10 mouse cellular contexts compared by ENCODE assay signal in the genomic region with DNA sequence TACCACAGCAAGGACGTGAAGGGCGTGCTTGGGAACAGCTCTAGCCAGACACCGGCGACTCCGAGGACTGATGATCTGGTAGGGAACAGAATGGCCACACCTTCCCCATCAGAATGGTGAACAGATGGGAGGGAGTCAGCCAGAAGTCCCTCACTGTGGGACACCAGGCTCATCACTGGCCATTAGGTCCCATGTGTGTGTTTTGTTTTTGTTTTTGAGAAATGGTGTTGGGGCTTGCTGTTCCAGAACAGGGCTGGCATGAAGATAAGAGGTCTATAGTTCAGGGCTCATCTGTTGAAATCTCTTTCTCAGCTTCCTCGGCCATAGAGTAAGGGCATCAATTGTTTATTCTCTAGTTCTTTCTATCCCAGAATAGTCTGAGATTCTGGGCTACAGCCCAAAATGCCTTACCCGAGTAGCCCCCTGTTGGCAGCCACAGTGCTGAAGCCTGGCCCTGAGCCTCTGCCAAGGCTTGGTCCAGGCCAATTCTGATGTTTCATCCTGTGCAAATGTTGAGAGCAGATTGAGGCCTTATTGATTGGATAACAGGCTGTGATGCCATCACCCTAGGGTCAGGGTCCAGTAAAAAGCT. TPM values are rescaled to one million over a fixed set of nuclear protein-coding genes. Genes with fewer than 3 reads are reported as not detected.
DNase-seq lines count a peak whose midpoint lies in the region; ATAC-seq lines count a peak whose summit lies in the region.
"Had no signal": no experiment of that assay in that cellular context is flagged by ENCODE, and none has a peak within 500 bp of the region (broad histone marks: within the 10 kb centered on the region; RNA-seq: fewer than 3 reads in every experiment).

No protein-coding gene starts in this region.

- H3K27me3 ChIP-seq in forebrain, embryonic 13.5 days: no peaks in the 10 kb centered on the region
- H3K27me3 ChIP-seq in forebrain, embryonic 12.5 days: 0 out of 2 replicates have a peak, but pooled peaks cover 6% of the 10 kb centered on the region
- no peaks in the 10 kb centered on the region for H3K27me3 ChIP-seq in neural tube, embryonic 15.5 days (replicated peaks)

- peaks cover 34% of the 10 kb centered on the region for H3K4me1 ChIP-seq in forebrain, embryonic 13.5 days
- H3K4me1 ChIP-seq in forebrain, embryonic 12.5 days: peaks cover 46% of the 10 kb centered on the region
- H3K4me1 ChIP-seq in neural tube, embryonic 15.5 days: peaks cover 60% of the 10 kb centered on the region

- 69% methylated on average over 7 of the region's 7 CpGs for WGBS in forebrain, embryonic 13.5 days
- WGBS in forebrain, embryonic 12.5 days: 85% methylated on average over 7 of the region's 7 CpGs
- 69% methylated on average over 7 of the region's 7 CpGs for WGBS in neural tube, embryonic 15.5 days

- no peak overlapping the region for H3K4me2 ChIP-seq in forebrain, embryonic 13.5 days
- H3K4me2 ChIP-seq in forebrain, embryonic 12.5 days: no peak overlapping the region
- no peak overlapping the region for H3K4me2 ChIP-seq in neural tube, embryonic 15.5 days

- H3K9me3 ChIP-seq in forebrain, embryonic 13.5 days (replicated peaks): no peaks in the 10 kb centered on the region
- no peaks in the 10 kb centered on the region for H3K9me3 ChIP-seq in forebrain, embryonic 12.5 days
- H3K9me3 ChIP-seq in neural tube, embryonic 15.5 days (replicated peaks): no peaks in the 10 kb centered on the region

- 0 out of 2 replicates have a peak, but pooled peaks cover 3% of the 10 kb centered on the region for H3K36me3 ChIP-seq in forebrain, embryonic 13.5 days (ENCODE audit: poor library complexity, severe bottlenecking)
- peaks cover 4% of the 10 kb centered on the region for H3K36me3 ChIP-seq in forebrain, embryonic 12.5 days (replicated peaks)
- peaks cover 8% of the 10 kb centered on the region; the same call in 1 of the 2 replicates for H3K36me3 ChIP-seq in neural tube, embryonic 15.5 days

- H3K9ac ChIP-seq in forebrain, embryonic 13.5 days: no peak overlapping the region
- no peak overlapping the region for H3K9ac ChIP-seq in forebrain, embryonic 12.5 days
- H3K9ac ChIP-seq in neural tube, embryonic 15.5 days (replicated peaks): no peak overlapping the region

- DNase-seq in ovary, postnatal 36 days (ENCODE audit: low spot score): peak; percentile 69
- no peak for DNase-seq in ovary, postnatal 10 days (ENCODE audit: low spot score)
- peak; percentile 76 to 77 for DNase-seq in layer of hippocampus, adult 8-10 months (ENCODE audit: low spot score in 2 of 2)
- no peak for DNase-seq in kidney, postnatal 14 days
- DNase-seq in urinary bladder, adult 2 months (ENCODE audit: low spot score): no peak

- no peak overlapping the region for H3K4me3 ChIP-seq in forebrain, embryonic 13.5 days
- no peak overlapping the region for H3K4me3 ChIP-seq in forebrain, embryonic 12.5 days (replicated peaks)
- H3K4me3 ChIP-seq in neural tube, embryonic 15.5 days (replicated peaks): no peak overlapping the region

- peak overlapping the region; percentile 53; the same call in 1 of the 2 replicates for H3K27ac ChIP-seq in forebrain, embryonic 13.5 days
- no peak overlapping the region for H3K27ac ChIP-seq in forebrain, embryonic 12.5 days
- peak overlapping the region; percentile 72 for H3K27ac ChIP-seq in neural tube, embryonic 15.5 days (replicated peaks)

- no peak for ATAC-seq in forebrain, embryonic 13.5 days
- no peak for ATAC-seq in forebrain, embryonic 12.5 days (ENCODE audit: low FRiP score)
- ATAC-seq in neural tube, embryonic 15.5 days (ENCODE audit: low FRiP score): no peak

RNA-seq across cellular contexts. Expression of gene Tppp3, which starts 4.5 kb away (rescaled TPM):
- 34.6 and 40.4 TPM in 2 replicates for polyA plus RNA-seq in forebrain, embryonic 13.5 days (2015; fragmentation: Nextera tagmentation; extraction: Ambion mirVana)
- polyA plus RNA-seq in forebrain, embryonic 12.5 days (2016; fragmentation: Nextera tagmentation; extraction: Ambion mirVana): 39.9 and 41.3 TPM in 2 replicates
- total RNA-seq in layer of hippocampus, adult 8-10 months (2022): 10 to 100 TPM; 42.2 to 55.5 (median 47.9) TPM
- 253 and 288 TPM in 2 replicates for polyA plus RNA-seq in neural tube, embryonic 15.5 days (2015; fragmentation: Nextera tagmentation; extraction: Ambion mirVana)
- 84.1 and 93.7 TPM in 2 replicates for polyA plus RNA-seq in urinary bladder, adult 2 months (2012; rRNA removed)

RNA-seq across cellular contexts. Expression of gene Zdhhc1, which starts 29.9 kb away (rescaled TPM):
- 20.6 and 24.8 TPM in 2 replicates for polyA plus RNA-seq in forebrain, embryonic 13.5 days (2015; fragmentation: Nextera tagmentation; extraction: Ambion mirVana)
- polyA plus RNA-seq in forebrain, embryonic 12.5 days (2016; fragmentation: Nextera tagmentation; extraction: Ambion mirVana): 24.7 and 26.1 TPM in 2 replicates
- total RNA-seq in layer of hippocampus, adult 8-10 months (2022): 10 to 100 TPM; 35.1 to 41.2 (median 40.8) TPM
- polyA plus RNA-seq in neural tube, embryonic 15.5 days (2015; fragmentation: Nextera tagmentation; extraction: Ambion mirVana): 36.6 and 36.8 TPM in 2 replicates
- polyA plus RNA-seq in urinary bladder, adult 2 months (2012; rRNA removed): 56.7 and 64.7 TPM in 2 replicates

RNA-seq across cellular contexts. Expression of gene Hsd11b2, which starts 51.8 kb away (rescaled TPM):
- polyA plus RNA-seq in forebrain, embryonic 13.5 days (2015; fragmentation: Nextera tagmentation; extraction: Ambion mirVana): 3.9 and 6.1 TPM in 2 replicates
- 10.9 and 12.0 TPM in 2 replicates for polyA plus RNA-seq in forebrain, embryonic 12.5 days (2016; fragmentation: Nextera tagmentation; extraction: Ambion mirVana)
- total RNA-seq in layer of hippocampus, adult 8-10 months (2022): not detected
- polyA plus RNA-seq in neural tube, embryonic 15.5 days (2015; fragmentation: Nextera tagmentation; extraction: Ambion mirVana): 1.0 and 1.1 TPM in 2 replicates
- 0.49 and 0.52 TPM in 2 replicates for polyA plus RNA-seq in urinary bladder, adult 2 months (2012; rRNA removed)
- total RNA-seq: left cerebral cortex, adult 8-10 months had no signal

RNA-seq across cellular contexts. Expression of gene Lrrc36, which starts 53.4 kb away (rescaled TPM):
- polyA plus RNA-seq in forebrain, embryonic 13.5 days (2015; fragmentation: Nextera tagmentation; extraction: Ambion mirVana): 0.44 and 0.98 TPM in 2 replicates
- polyA plus RNA-seq in forebrain, embryonic 12.5 days (2016; fragmentation: Nextera tagmentation; extraction: Ambion mirVana): 1.2 and 1.4 TPM in 2 replicates
- 1 to 10 TPM in 2 of 4 experiments, under 1 TPM in 2; 0.73 to 1.4 (median 1.1) TPM for total RNA-seq in layer of hippocampus, adult 8-10 months (2022)
- 0.23 and 0.27 TPM in 2 replicates for polyA plus RNA-seq in neural tube, embryonic 15.5 days (2015; fragmentation: Nextera tagmentation; extraction: Ambion mirVana)
- polyA plus RNA-seq in urinary bladder, adult 2 months (2012; rRNA removed): 0.48 and 0.53 TPM in 2 replicates

RNA-seq across cellular contexts. Expression of gene Kctd19, which starts 53.5 kb away (rescaled TPM):
- not detected in 2 replicates for polyA plus RNA-seq in forebrain, embryonic 13.5 days (2015; fragmentation: Nextera tagmentation; extraction: Ambion mirVana)
- 0.13 TPM in 1 of 2 replicates, not detected in the other for polyA plus RNA-seq in forebrain, embryonic 12.5 days (2016; fragmentation: Nextera tagmentation; extraction: Ambion mirVana)
- total RNA-seq in layer of hippocampus, adult 8-10 months (2022): not detected
- not detected in 2 replicates for polyA plus RNA-seq in neural tube, embryonic 15.5 days (2015; fragmentation: Nextera tagmentation; extraction: Ambion mirVana)
- polyA plus RNA-seq in urinary bladder, adult 2 months (2012; rRNA removed): 0.06 and 0.10 TPM in 2 replicates
- total RNA-seq: left cerebral cortex, adult 8-10 months had no signal
- polyA plus RNA-seq: neural tube, embryonic 11.5 days had no signal

Comparison
In these comparisons a context has a peak if more than half of its experiments do, and no peak if none do; other contexts are left out.
1. DNase-seq: peak in ovary, postnatal 36 days (single experiment) and layer of hippocampus, adult 8-10 months (2 of 2); none in ovary, postnatal 10 days (single experiment), kidney, postnatal 14 days (single experiment) and urinary bladder, adult 2 months (single experiment).